In the genomic region with DNA sequence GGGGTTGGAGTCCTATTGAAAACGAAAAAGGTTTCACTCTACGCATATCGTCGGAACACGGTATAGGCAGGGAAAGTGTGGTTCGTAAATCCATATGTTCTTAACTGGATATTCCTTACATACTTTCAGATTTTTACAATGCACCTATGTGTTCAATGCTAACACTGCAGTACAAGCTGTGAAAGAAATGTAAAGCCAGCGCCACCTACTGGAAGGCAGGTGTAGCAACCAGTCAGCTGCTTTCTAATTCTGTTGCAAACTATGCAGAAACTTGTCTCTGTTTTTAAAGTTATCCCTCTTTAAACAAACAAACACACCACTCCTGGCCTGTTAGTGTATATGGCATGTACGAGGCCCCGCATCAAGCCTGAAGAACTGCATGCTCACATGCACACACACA, we compare ENCODE assay signal across 8 mouse cellular contexts. TPM values are rescaled to one million over a fixed set of nuclear protein-coding genes. Genes with fewer than 3 reads are reported as not detected.
DNase-seq lines count a peak whose midpoint lies in the region; ATAC-seq and TF ChIP-seq lines count a peak whose summit lies in the region.

No protein-coding gene starts in this region.

- peak overlapping the region; percentile 37; the same call in 1 of the 2 replicates for H3K4me2 ChIP-seq in embryonic facial prominence, embryonic 13.5 days
- no peak overlapping the region for H3K4me2 ChIP-seq in intestine, postnatal 0 days (replicated peaks; ENCODE audit: low read depth)

- H3K4me3 ChIP-seq in embryonic facial prominence, embryonic 13.5 days: no peak overlapping the region
- no peak overlapping the region for H3K4me3 ChIP-seq in intestine, postnatal 0 days (ENCODE audit: low read depth, low read length)

- 0 out of 2 replicates have a peak overlapping the region, but pooled peaks have one; percentile 11 for H3K27ac ChIP-seq in embryonic facial prominence, embryonic 13.5 days
- H3K27ac ChIP-seq in intestine, postnatal 0 days (ENCODE audit: low read depth, low read length): no peak overlapping the region

- H3K27me3 ChIP-seq in embryonic facial prominence, embryonic 13.5 days: no peaks in the 10 kb centered on the region
- H3K27me3 ChIP-seq in intestine, postnatal 0 days (replicated peaks; ENCODE audit: control insufficient read depth, insufficient read depth, low read length): no peaks in the 10 kb centered on the region

- intact Hi-C loops in left cerebral cortex, postnatal 25 days (cut with DNase I): loop anchor here (5.0 to 10.0 kb wide), 5 partner anchors 167 to 632 kb away; no protein-coding TSS in a partner anchor

- no peaks in the 10 kb centered on the region for H3K9me3 ChIP-seq in embryonic facial prominence, embryonic 13.5 days
- H3K9me3 ChIP-seq in intestine, postnatal 0 days (ENCODE audit: control insufficient read depth): no peaks in the 10 kb centered on the region

- DNase-seq in testis, postnatal 10 days (ENCODE audit: low spot score): peak; percentile 82
- DNase-seq in testis, postnatal 14 days (ENCODE audit: low spot score): no peak
- DNase-seq in adrenal gland, postnatal 10 days: peak; percentile 82
- DNase-seq in left cerebral cortex, postnatal 25 days (ENCODE audit: low spot score in 2 of 2): peak; percentile 72 to 78
- DNase-seq in naive thymus-derived CD4-positive, alpha-beta T cell, adult 2 months (ENCODE audit: low read depth): peak; percentile 75

- H3K4me1 ChIP-seq in embryonic facial prominence, embryonic 13.5 days: peaks cover 11% of the 10 kb centered on the region
- H3K4me1 ChIP-seq in intestine, postnatal 0 days (replicated peaks; ENCODE audit: control insufficient read depth, insufficient read depth, low read length): no peaks in the 10 kb centered on the region

- WGBS in embryonic facial prominence, embryonic 13.5 days: 7% methylated on average over 9 of the region's 9 CpGs
- WGBS in intestine, postnatal 0 days: 12% methylated on average over 9 of the region's 9 CpGs

- ATAC-seq in embryonic facial prominence, embryonic 13.5 days (ENCODE audit: insufficient number of reproducible peaks, insufficient read depth, low FRiP score, low TSS enrichment, low read depth): no peak
- ATAC-seq in intestine, postnatal 0 days: no peak
- no peak for ATAC-seq in erythroblast, adult 5-6 weeks (replicated peaks; ENCODE audit: low FRiP score, poor library complexity, severe bottlenecking)

- H3K9ac ChIP-seq in embryonic facial prominence, embryonic 13.5 days: no peak overlapping the region
- no peak overlapping the region for H3K9ac ChIP-seq in intestine, postnatal 0 days (ENCODE audit: low read depth, low read length)

- H3K36me3 ChIP-seq in embryonic facial prominence, embryonic 13.5 days: 0 out of 2 replicates have a peak, but pooled peaks cover 6% of the 10 kb centered on the region
- no peaks in the 10 kb centered on the region for H3K36me3 ChIP-seq in intestine, postnatal 0 days (ENCODE audit: control insufficient read depth, insufficient read depth)

- TF ChIP-seq CTCF in intestine, postnatal 0 days (IDR thresholded peaks at IDR 0.05; ENCODE audit: low read depth): peak; percentile 96

RNA-seq across cellular contexts. Expression of a gene that starts 34.5 kb away (rescaled TPM):
- 10 to 100 TPM; 34.2 to 38.0 TPM for total RNA-seq in adrenal gland, postnatal 10 days (2021)
- polyA plus RNA-seq in embryonic facial prominence, embryonic 13.5 days (2015; fragmentation: Nextera tagmentation; extraction: Ambion mirVana): 8.5 and 10.3 TPM in 2 replicates
- polyA plus RNA-seq in intestine, postnatal 0 days (2015; fragmentation: Nextera tagmentation; extraction: Ambion mirVana): 17.2 and 18.5 TPM in 2 replicates
- total RNA-seq in left cerebral cortex, postnatal 25 days (2021): 1 to 10 TPM; 5.7 to 6.0 TPM
- total RNA-seq in erythroblast, adult 5-6 weeks (2015; ENCODE audit: low replicate concordance): not detected in 2 replicates
- 0.09 and 1.3 TPM in 2 replicates for total RNA-seq in erythroblast, adult 5-6 weeks (2017; ENCODE audit: low replicate concordance)
